Mouse (Mus musculus) kidney, adult 2 months (tissue): ENCODE results near the gene Nfib.

Experiments
- CTCF ChIP-seq: fragments of 200-500 bp; conservative IDR thresholded peaks from 2 replicates; pipeline ENCODE4 v1.5.1; 2011; ENCODE audit warnings: low read depth, mild to moderate bottlenecking, control low read depth, low read length, moderate library complexity, mixed read lengths; ENCODE audit not compliant: insufficient read depth, insufficient read length
- POLR2A ChIP-seq: fragments of 200-500 bp; IDR thresholded peaks from one replicate; pipeline ENCODE4 v1.6.1; 2011; ENCODE audit warnings: low read depth, low read length, control low read depth

GRCm38 (mm10) chr4:82483871-82484270 is 221.7 kb downstream of the Nfib start:
- no peak for TF ChIP-seq POLR2A
- no peak for TF ChIP-seq CTCF
